Mouse (Mus musculus) kidney, adult 2 months (tissue): ENCODE data around the gene Cby1. TPM values are rescaled to one million over a fixed set of nuclear protein-coding genes. Genes with fewer than 3 reads are reported as not detected.
A peak's percentile ranks its signal among the peaks of the same experiment; 100 is the strongest.

Experiments
- DNase-seq: peaks from one replicate; pipeline ENCODE4 v3.0.0; 2021
- H3K27ac ChIP-seq: fragments of 200-500 bp; 2 replicates; pipeline ENCODE4 v1.5.1; 2012; ENCODE audit warnings: low read depth, low read length, control low read depth, inconsistent platforms; ENCODE audit not compliant: insufficient read depth
- H3K27me3 ChIP-seq: fragments of 200-500 bp; replicated peaks from 2 replicates; pipeline ENCODE4 v1.6.1; 2012; ENCODE audit warnings: mild to moderate bottlenecking, moderate library complexity, low read length, inconsistent platforms; ENCODE audit not compliant: control insufficient read depth, insufficient read depth
- H3K36me3 ChIP-seq: fragments of 200-500 bp; 2 replicates; pipeline ENCODE4 v1.6.1; 2012; ENCODE audit warnings: mild to moderate bottlenecking, moderate library complexity, low read length, inconsistent platforms; ENCODE audit not compliant: control insufficient read depth, insufficient read depth
- H3K4me1 ChIP-seq: fragments of 200-500 bp; 2 replicates; pipeline ENCODE4 v1.6.1; 2011; ENCODE audit warnings: low read length; ENCODE audit not compliant: control insufficient read depth, insufficient read depth
- H3K4me3 ChIP-seq: fragments of 200-500 bp; 2 replicates; pipeline ENCODE4 v1.5.1; 2011; ENCODE audit warnings: mild to moderate bottlenecking, low read depth, low read length, control low read depth; ENCODE audit not compliant: insufficient read depth
- CTCF ChIP-seq: fragments of 200-500 bp; conservative IDR thresholded peaks from 2 replicates; pipeline ENCODE4 v1.5.1; 2011; ENCODE audit warnings: low read depth, mild to moderate bottlenecking, control low read depth, low read length, moderate library complexity, mixed read lengths; ENCODE audit not compliant: insufficient read depth, insufficient read length
- POLR2A ChIP-seq: fragments of 200-500 bp; IDR thresholded peaks from one replicate; pipeline ENCODE4 v1.6.1; 2011; ENCODE audit warnings: low read depth, low read length, control low read depth
- WGBS: fragments of 180-500 bp; shearing (Covaris S2); methylation state at CpG from one replicate; pipeline ENCODE4 v1.1.7; 2018; 5-methylcytosine and 5-hydroxymethylcytosine counted together
- polyA plus RNA-seq: library from polyadenylated mRNA; depleted of rRNA; stranded (reverse); fragments of >200 nt; gene quantifications from 2 replicates; pipeline ENCODE4 v1.2.3, GENCODE M21; 2012; rRNA removed

Cby1 gene
- polyA plus RNA-seq, 1 experiment: 15.1 TPM

GRCm38 (mm10) chr15:79706603-79707214, 47.7 kb downstream of the Cby1 start:
- H3K27ac ChIP-seq: no peak overlapping the region
- TF ChIP-seq CTCF: no peak
- no peaks in the 10 kb centered on the region for H3K4me1 ChIP-seq
- WGBS: 64% methylated on average over 17 of the region's 17 CpGs
- DNase-seq: peak; percentile 68
- no peak overlapping the region for H3K4me3 ChIP-seq
- H3K27me3 ChIP-seq: no peaks in the 10 kb centered on the region
- H3K36me3 ChIP-seq: no peaks in the 10 kb centered on the region

- no peaks in the 10 kb centered on the region for H3K27me3 ChIP-seq
- TF ChIP-seq CTCF (0 out of 2 replicates have a peak, but pooled peaks have one; percentile 1), POLR2A (no peak)
- no peak overlapping the region for H3K27ac ChIP-seq
- H3K36me3 ChIP-seq: no peaks in the 10 kb centered on the region
- H3K4me3 ChIP-seq: no peak overlapping the region
- 86% methylated on average over 5 of the region's 5 CpGs for WGBS
- DNase-seq: no peak
- H3K4me1 ChIP-seq: no peaks in the 10 kb centered on the region
Measured at GRCm38 (mm10) chr15:79708229-79708822, 49.3 kb downstream of the Cby1 start.

- no peak overlapping the region for H3K4me3 ChIP-seq
- 94% methylated on average over 7 of the region's 7 CpGs for WGBS
- no peak for DNase-seq
- H3K36me3 ChIP-seq: no peaks in the 10 kb centered on the region; the same call in 1 of the 2 replicates
- no peak for TF ChIP-seq POLR2A
- no peak for TF ChIP-seq CTCF
- no peaks in the 10 kb centered on the region for H3K27me3 ChIP-seq
- H3K4me1 ChIP-seq: no peaks in the 10 kb centered on the region
- no peak overlapping the region for H3K27ac ChIP-seq
Measured at GRCm38 (mm10) chr15:79715646-79716045, 56.6 kb downstream of the Cby1 start.

GRCm38 (mm10) chr15:79716710-79717109, 57.7 kb downstream of the Cby1 start:
- no peak for DNase-seq
- WGBS: 92% methylated on average over 6 of the region's 6 CpGs
- H3K4me3 ChIP-seq: no peak overlapping the region
- H3K27ac ChIP-seq: no peak overlapping the region
- no peaks in the 10 kb centered on the region for H3K4me1 ChIP-seq
- no peak for TF ChIP-seq POLR2A
- no peak for TF ChIP-seq CTCF
- no peaks in the 10 kb centered on the region for H3K27me3 ChIP-seq
- no peaks in the 10 kb centered on the region; the same call in 1 of the 2 replicates for H3K36me3 ChIP-seq

Other genes with a start within 250 kb of the Cby1 start
- gene Csnk1e, start 203.6 kb upstream of the Cby1 start, polyA plus RNA-seq: 31.5 and 34.9 TPM in 2 replicates
- gene Kcnj4, start 154.0 kb upstream of the Cby1 start, polyA plus RNA-seq: 0.05 and 0.08 TPM in 2 replicates
- 5.9 and 7.8 TPM in 2 replicates for gene Kdelr3, start 142.8 kb upstream of the Cby1 start, polyA plus RNA-seq
- 148 and 160 TPM in 2 replicates for gene Ddx17, start 112.5 kb upstream of the Cby1 start, polyA plus RNA-seq
- 0.12 TPM in 1 of 2 replicates, not detected in the other for gene Dmc1, start 54.1 kb upstream of the Cby1 start, polyA plus RNA-seq
- gene Fam227a, start 243 bp upstream of the Cby1 start, polyA plus RNA-seq: 1.3 and 1.5 TPM in 2 replicates
- 38.2 and 52.5 TPM in 2 replicates for gene Tomm22, start 11.7 kb downstream of the Cby1 start, polyA plus RNA-seq
- 19.5 and 19.9 TPM in 2 replicates for gene Josd1, start 28.7 kb downstream of the Cby1 start, polyA plus RNA-seq
- 29.9 and 35.3 TPM in 2 replicates for gene Gtpbp1, start 31.6 kb downstream of the Cby1 start, polyA plus RNA-seq
- gene Sun2, start 83.3 kb downstream of the Cby1 start, polyA plus RNA-seq: 31.5 and 31.9 TPM in 2 replicates
- gene Dnal4, start 118.7 kb downstream of the Cby1 start, polyA plus RNA-seq: 54.3 and 57.8 TPM in 2 replicates
- 2.0 and 2.1 TPM in 2 replicates for gene Nptxr, start 145.6 kb downstream of the Cby1 start, polyA plus RNA-seq
- 0.62 TPM in 1 of 2 replicates, not detected in the other for gene Npcd, start 175.0 kb downstream of the Cby1 start, polyA plus RNA-seq
- gene Cbx6, start 175.5 kb downstream of the Cby1 start, polyA plus RNA-seq: 49.5 and 62.1 TPM in 2 replicates
- 9.5 and 13.4 TPM in 2 replicates for gene Apobec3, start 232.5 kb downstream of the Cby1 start, polyA plus RNA-seq